ENCODE assay signal across 29 mouse cellular contexts in genomic region chr13:37600172-37600571, GRCm38 (mm10).
DNase-seq lines count a peak whose midpoint lies in the region.
"Had no signal": no experiment of that assay in that cellular context is flagged by ENCODE, and none has a peak within 500 bp of the region (broad histone marks: within the 10 kb centered on the region; RNA-seq: fewer than 3 reads in every experiment).

No protein-coding gene starts in this region.

- H3K27me3 ChIP-seq in splenic B cell, adult 2 months (ENCODE audit: control insufficient read depth, insufficient read depth, low read length, poor library complexity, severe bottlenecking) = no peaks in the 10 kb centered on the region
- H3K27me3 ChIP-seq: embryonic facial prominence, embryonic 13.5 days; forebrain, embryonic 12.5 days; liver, embryonic 13.5 days; midbrain, embryonic 15.5 days had no signal

- 30% methylated on average over 9 of the region's 9 CpGs for WGBS in macrophage (ENCODE audit: missing documents)

- H3K79me2 ChIP-seq in macrophage (ENCODE audit: inconsistent target) = no peaks in the 10 kb centered on the region

- no peak overlapping the region for H3K4me3 ChIP-seq in macrophage (ENCODE audit: inconsistent target)
- H3K4me3 ChIP-seq: embryonic facial prominence, embryonic 13.5 days; erythroblast, embryonic 14.5 days; forebrain, embryonic 12.5 days; gastrocnemius, adult 2 months; heart, embryonic 10.5 days; hindbrain, embryonic 10.5 days; layer of hippocampus, adult 2 months; liver, embryonic 13.5 days; megakaryocyte, embryonic 14.5 days; midbrain, embryonic 15.5 days had no signal

- H3K36me3 ChIP-seq in macrophage (ENCODE audit: inconsistent target) = no peaks in the 10 kb centered on the region
- no peaks in the 10 kb centered on the region for H3K36me3 ChIP-seq in splenic B cell, adult 2 months (ENCODE audit: control insufficient read depth, insufficient read depth, low read length, poor library complexity, severe bottlenecking)
- H3K36me3 ChIP-seq: embryonic facial prominence, embryonic 13.5 days; forebrain, embryonic 12.5 days; heart, embryonic 10.5 days; hindbrain, embryonic 10.5 days; liver, embryonic 13.5 days; midbrain, embryonic 15.5 days had no signal

- H3K27ac ChIP-seq in macrophage = 0 out of 2 replicates have a peak overlapping the region, but pooled peaks have one; percentile 24
- H3K27ac ChIP-seq: embryonic facial prominence, embryonic 13.5 days; forebrain, embryonic 12.5 days; gastrocnemius, adult 2 months; heart, embryonic 10.5 days; hindbrain, embryonic 10.5 days; layer of hippocampus, adult 2 months; liver, embryonic 13.5 days; midbrain, embryonic 15.5 days; stomach, postnatal 0 days had no signal

- peak; percentile 47 for DNase-seq in lung, postnatal 36 days
- no peak for DNase-seq in lung, adult 18-20 months
- peak; percentile 24 for DNase-seq in c-Kit-positive CD71-negative TER-119-negative erythroid progenitor cells, embryonic 14.5 days (ENCODE audit: low read depth)
- DNase-seq in splenic B cell, adult 2 months (ENCODE audit: low read depth, low spot score) = peak; percentile 41
- DNase-seq in layer of hippocampus, postnatal 25 days (ENCODE audit: extremely low spot score in 1 of 2, low spot score in 1 of 2) = no peak
- DNase-seq in heart, postnatal 10 days = no peak
- DNase-seq: adrenal gland, postnatal 25 days; cerebellum, adult 11-12 months; cerebellum, postnatal 10 days; embryo, embryonic 11 days; gastrocnemius, adult 2 months; kidney, adult 18-20 months; kidney, postnatal 10 days; layer of hippocampus, postnatal 36 days; liver, embryonic 13.5 days; right cerebral cortex, adult 18-20 months; right cerebral cortex, postnatal 4 days; thymus, adult 2 months; thymus, postnatal 4 days had no signal

- intact Hi-C loops in heart, postnatal 10 days (cut with DNase I) = loop anchor here (5.0 kb wide), 1 partner anchor 38 kb away; no protein-coding TSS in a partner anchor

Comparison
In these comparisons a context has a peak if more than half of its experiments do, and no peak if none do; other contexts are left out.
1. DNase-seq: peak in lung, postnatal 36 days (single experiment), c-Kit-positive CD71-negative TER-119-negative erythroid progenitor cells, embryonic 14.5 days (single experiment) and splenic B cell, adult 2 months (single experiment); none in lung, adult 18-20 months (0 of 2), layer of hippocampus, postnatal 25 days (0 of 2) and heart, postnatal 10 days (0 of 2).